Mouse (Mus musculus) spleen, postnatal 36 days (tissue): ENCODE measurements around the gene Med31.

Experiments
- DNase-seq, 2 experiments: peaks; one replicate each; pipeline ENCODE4 v3.0.0; 2022; ENCODE audit warnings: low spot score in 2 of 2, mixed read lengths in 1 of 2

The Med31 gene

GRCm38 (mm10) chr11:72215410-72215797, at the start of gene Med31:
Gene Med31 (minus strand): TSS chr11:72215592.
- peak; percentile 68 to 77 for DNase-seq

GRCm38 (mm10) chr11:72256441-72256840, 41.0 kb upstream of the Med31 start:
- DNase-seq: no peak

- no peak for DNase-seq
Measured at GRCm38 (mm10) chr11:72255629-72256028, 40.2 kb upstream of the Med31 start.

GRCm38 (mm10) chr11:72245196-72245753, 29.9 kb upstream of the Med31 start:
- no peak for DNase-seq

GRCm38 (mm10) chr11:72240062-72240860, 24.9 kb upstream of the Med31 start:
- no peak for DNase-seq

GRCm38 (mm10) chr11:72234013-72234412, 18.6 kb upstream of the Med31 start:
- DNase-seq: no peak

- DNase-seq: no peak
Measured at GRCm38 (mm10) chr11:72232991-72233390, 17.6 kb upstream of the Med31 start.

GRCm38 (mm10) chr11:72232068-72232467, 16.7 kb upstream of the Med31 start:
- no peak for DNase-seq

- DNase-seq: no peak
Measured at GRCm38 (mm10) chr11:72228513-72228912, 13.1 kb upstream of the Med31 start.

GRCm38 (mm10) chr11:72226901-72227300, 11.5 kb upstream of the Med31 start:
- DNase-seq: no peak

GRCm38 (mm10) chr11:72226020-72226791, 10.8 kb upstream of the Med31 start:
- no peak for DNase-seq

GRCm38 (mm10) chr11:72224865-72225264, 9.5 kb upstream of the Med31 start:
- peak; percentile 48 to 52 for DNase-seq

- DNase-seq: no peak
Measured at GRCm38 (mm10) chr11:72223414-72223813, 8.0 kb upstream of the Med31 start.

GRCm38 (mm10) chr11:72221278-72221677, 5.9 kb upstream of the Med31 start:
- DNase-seq: peak; percentile 60 to 66

- no peak for DNase-seq
Measured at GRCm38 (mm10) chr11:72217116-72217515, 1.7 kb upstream of the Med31 start.

GRCm38 (mm10) chr11:72214591-72215409, 592 bp downstream of the Med31 start:
- peak; percentile 94 to 96 for DNase-seq

- DNase-seq: no peak
Measured at GRCm38 (mm10) chr11:72207834-72208377, 7.5 kb downstream of the Med31 start.

GRCm38 (mm10) chr11:72207204-72207833, 8.1 kb downstream of the Med31 start, which contains the start of the genes 4933427D14Rik and Txndc17:
Gene 4933427D14Rik (minus strand): TSS chr11:72207459.
Gene Txndc17 (plus strand): TSS chr11:72207547.
- DNase-seq: peak; percentile 85 to 87

- peak in 1 of 2 experiments; percentile 7 for DNase-seq
Measured at GRCm38 (mm10) chr11:72206341-72207203, 8.8 kb downstream of the Med31 start, which contains the start of gene Gm43951. Gene Gm43951 (minus strand): TSS chr11:72206840.

GRCm38 (mm10) chr11:72205256-72205655, 10.1 kb downstream of the Med31 start:
- no peak for DNase-seq
